Mouse (Mus musculus) 3134 (cell line): Measurements from ENCODE around the gene Igdcc3.
A peak's percentile ranks its signal among the peaks of the same experiment; 100 is the strongest.

Source experiments
- DNase-seq: peaks from one replicate; pipeline ENCODE4 v3.0.0-alpha.2; 2011; ENCODE audit warnings: low spot score; ENCODE audit not compliant: insufficient read length; ENCODE audit errors: extremely low read depth

The Igdcc3 gene

GRCm38 (mm10) chr9:65175234-65175938, 34.4 kb downstream of the Igdcc3 start:
- DNase-seq = no peak

- no peak for DNase-seq
These were observed 35.2 kb downstream of the Igdcc3 start for GRCm38 (mm10) chr9:65175939-65176871.

DNA sequence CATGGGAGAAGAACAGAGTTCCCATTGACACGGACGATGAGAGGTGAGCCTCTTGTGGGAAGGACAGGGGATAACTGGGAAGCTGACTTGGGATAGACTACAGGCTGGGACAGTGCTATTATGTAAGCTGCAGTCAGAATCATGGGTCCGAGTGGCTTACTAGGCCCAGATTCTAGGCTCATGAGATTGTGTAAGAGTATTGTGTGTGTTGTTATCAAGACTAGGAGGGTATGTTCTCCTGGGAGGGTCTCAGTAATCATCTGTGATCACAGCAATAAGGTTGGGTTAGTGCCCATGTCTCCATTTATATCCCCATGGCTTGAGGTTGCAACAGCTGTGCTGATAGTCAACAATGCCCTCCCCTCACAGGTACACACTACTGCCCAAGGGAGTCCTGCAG, 36.5 kb downstream of the Igdcc3 start:
- no peak for DNase-seq

- no peak for DNase-seq
These were observed 36.9 kb downstream of the Igdcc3 start for GRCm38 (mm10) chr9:65177912-65178311.

DNA sequence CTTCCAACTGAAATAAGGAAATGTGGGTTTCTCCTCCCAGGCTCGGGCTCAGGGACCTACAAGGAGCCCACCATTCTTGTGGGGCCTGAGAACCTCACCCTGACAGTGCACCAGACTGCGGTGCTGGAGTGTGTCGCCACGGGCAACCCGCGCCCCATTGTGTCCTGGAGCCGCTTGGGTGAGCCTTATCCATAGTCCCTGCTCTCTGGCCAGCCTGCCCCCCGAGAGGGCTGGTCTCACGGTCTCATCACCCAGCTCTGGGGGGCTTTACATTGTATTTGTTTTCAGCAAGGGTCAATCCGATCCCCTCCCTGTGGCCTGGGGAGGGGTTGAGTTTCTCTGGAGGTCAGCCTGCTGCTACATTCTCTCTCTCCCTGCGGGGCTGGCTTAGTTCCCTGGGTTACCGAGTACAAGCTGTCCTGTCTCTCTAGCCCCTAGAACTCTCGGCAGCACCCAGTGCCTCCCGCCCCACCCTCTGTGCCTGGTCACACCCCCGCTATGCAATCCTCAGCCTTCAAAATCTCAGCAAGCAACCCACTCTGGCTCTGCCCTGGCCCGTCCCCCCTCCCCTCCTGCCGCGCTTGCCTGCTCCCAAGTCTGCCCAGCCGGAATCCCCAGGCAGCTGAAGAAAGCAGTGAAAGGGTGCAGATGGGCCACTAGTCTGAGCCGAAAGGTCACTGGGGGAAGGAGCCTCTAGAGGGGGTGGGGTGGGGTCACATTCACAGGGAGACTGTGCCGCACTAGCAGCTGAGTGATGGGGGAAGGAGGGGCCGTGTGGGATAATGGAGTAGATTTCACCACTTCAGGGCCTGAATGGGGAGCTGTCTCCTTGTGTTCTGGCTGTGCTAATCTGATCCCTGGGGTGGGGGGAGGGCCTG, 37.6 kb downstream of the Igdcc3 start:
- no peak for DNase-seq

DNA sequence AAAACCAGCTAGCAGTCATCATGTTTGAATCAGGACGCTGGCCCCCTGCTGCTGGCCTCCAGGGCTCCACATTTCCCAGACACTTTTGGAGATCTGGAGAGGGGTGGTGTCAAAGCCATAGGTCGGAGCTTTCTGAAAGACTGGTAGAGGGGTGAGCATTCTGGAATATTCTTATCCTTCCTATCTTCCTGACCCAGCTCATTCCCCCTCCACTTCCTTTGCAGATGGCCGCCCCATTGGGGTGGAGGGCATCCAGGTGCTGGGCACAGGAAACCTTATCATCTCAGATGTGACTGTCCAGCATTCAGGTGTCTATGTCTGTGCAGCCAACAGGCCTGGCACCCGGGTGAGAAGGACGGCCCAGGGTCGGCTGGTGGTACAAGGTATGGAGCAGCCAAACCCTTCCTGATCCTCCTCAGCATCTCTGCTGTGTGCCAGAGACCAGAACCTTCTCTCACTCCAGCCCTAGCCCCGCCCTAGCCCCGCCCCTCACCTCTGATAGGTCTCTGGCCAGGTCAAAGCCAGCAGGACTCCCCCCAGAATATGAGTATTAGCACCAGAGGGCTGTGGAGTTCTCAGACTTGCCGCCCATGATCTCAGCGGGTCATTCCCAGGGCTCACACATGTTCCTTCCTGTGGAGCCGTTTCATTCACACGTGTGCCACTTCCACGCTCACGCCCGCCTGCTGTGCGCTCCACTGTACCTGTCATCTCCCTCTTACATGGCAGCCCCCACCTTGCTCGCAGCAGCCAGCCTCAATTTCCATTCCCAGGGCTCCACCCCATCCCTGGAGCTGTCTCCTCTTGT, 39.0 kb downstream of the Igdcc3 start:
- no peak for DNase-seq

- DNase-seq = no peak
These were observed 47.6 kb downstream of the Igdcc3 start for GRCm38 (mm10) chr9:65188599-65188998.

DNA sequence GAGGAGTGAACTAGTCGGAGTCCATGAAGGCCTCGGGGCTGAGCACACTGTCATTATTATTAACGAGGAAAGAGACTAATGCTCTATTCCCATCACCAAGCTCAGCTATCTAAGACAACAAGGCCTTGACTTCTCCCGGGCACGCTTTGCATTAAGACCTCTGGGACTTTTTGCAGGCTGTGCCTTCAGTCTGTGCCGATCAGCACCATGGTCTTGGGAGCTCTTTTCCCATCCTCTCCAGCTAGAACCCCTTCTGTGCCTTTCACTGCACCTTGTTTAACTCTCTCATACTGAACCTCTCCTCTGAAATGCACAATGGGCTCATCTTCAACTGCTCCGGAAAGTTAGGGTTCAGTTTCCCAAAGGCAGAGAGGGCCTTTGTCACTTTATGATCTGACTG, 49.3 kb downstream of the Igdcc3 start:
- no peak for DNase-seq

- no peak for DNase-seq
These were observed 50.4 kb downstream of the Igdcc3 start for GRCm38 (mm10) chr9:65191389-65191754.

DNA sequence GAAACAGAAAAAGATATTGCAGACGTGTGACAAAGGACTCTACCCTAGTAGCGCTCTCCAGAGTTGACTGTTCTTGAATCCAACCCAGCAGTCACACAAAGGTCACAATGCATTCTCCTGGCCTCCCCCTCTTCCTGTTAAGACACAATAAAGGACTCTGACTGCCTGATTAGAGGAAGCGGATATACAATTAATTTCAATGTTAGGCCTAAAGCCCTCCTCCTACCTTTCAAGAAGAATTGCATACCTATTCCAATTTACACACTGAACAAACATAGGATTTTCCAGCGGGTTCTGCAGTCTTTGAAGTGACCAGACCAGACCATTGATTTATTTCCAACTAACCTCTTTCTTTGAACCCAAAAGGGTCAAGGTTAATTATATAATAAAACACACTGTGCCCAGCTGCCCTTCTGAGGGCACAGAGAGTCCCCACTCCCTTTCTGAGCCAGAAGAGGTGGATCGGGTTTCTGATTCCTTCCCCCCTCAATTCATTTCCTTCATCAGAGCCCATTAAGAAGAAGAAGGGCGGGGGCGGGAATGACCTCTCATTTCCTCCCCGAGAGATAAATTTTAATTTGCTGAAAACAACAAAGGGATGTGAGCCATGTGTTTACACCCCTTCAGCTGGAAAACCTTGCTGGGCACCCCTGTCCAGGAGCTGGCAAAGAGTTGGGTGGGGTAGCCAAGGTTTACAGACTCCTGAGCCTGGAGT, 50.9 kb downstream of the Igdcc3 start:
- no peak for DNase-seq

GRCm38 (mm10) chr9:65193214-65193613, 52.2 kb downstream of the Igdcc3 start:
- DNase-seq = no peak

GRCm38 (mm10) chr9:65195053-65195452, 54.1 kb downstream of the Igdcc3 start, which contains the start of gene Parp16:
TSS of gene Parp16 (plus strand) at chr9:65195353.
- peak; percentile 44 for DNase-seq

GRCm38 (mm10) chr9:65195621-65195981, 54.6 kb downstream of the Igdcc3 start:
- peak; percentile 74 for DNase-seq

DNA sequence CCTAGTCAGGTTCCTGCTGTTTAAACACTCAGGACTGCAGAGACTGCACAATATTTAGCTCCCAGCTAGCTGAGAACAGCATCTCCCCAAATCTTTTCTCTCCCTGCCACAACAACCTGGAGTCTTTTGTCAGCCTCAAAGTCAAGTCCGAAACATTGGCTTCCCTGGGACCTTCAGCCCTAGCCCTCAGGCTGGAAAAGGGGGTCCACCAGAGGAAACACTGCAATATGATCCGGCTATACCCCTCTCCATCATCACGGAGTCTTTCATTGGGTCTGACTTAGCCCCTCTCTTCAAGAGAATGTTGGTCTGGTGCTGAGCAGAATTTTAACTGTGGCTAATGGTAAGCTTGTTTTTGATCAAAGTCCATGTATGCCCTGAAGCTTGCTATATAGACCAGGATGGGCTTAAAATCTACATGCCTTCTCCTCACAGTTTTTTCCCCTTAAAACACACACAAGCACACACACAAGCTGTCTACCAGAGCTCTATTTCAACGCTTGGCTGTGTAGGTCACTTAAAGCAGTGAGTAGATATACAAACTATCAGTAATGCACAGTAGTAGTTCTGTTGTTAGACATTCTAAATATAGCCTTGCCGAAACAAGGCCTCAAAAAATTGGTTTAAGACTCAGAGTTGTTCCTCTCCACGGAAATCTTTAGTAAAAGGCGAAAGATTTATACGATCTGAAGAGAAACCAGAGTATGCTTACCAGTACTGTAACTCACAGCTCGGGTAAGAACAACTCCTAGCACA, 55.2 kb downstream of the Igdcc3 start:
- peak; percentile 85 for DNase-seq

DNA sequence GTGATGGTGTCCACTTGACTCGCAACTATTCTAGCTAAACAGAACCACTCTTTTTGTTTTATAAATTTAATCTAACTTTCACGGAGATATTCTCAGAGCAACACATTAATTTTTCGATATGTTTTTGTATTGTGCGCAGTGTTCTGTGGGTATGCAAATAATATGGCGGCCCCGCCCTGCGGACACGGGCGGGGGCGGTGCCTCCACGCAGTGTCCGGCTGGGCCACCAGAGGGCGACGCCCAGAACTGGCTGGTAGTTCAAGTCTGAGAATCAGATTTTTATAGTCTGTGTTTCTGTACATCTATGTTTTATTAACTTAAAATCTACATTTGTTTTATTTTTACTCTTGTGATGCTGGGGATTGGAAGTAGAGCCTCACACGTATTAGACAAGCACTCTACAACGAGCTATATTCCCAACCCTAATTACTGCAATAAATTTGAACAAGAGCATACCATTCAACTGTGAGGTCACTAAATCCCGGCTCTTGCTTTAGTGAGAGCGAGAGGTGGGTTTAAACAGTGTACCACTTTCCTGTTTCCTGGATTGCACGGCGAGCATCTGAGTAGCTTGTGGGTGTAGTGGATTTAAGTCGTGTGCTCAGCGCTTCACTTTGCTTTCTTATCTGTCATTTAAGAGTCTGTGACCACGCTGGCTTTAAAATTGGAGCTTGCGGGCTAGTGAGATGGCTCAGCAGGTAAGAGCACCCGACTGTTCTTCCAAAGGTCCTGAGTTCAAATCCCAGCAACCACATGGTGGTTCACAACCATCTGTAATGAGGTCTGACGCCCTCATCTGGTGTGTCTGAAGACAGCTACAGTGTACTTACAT, 56.0 kb downstream of the Igdcc3 start:
- DNase-seq = peak; percentile 94

- DNase-seq = peak; percentile 71
These were observed 56.8 kb downstream of the Igdcc3 start for GRCm38 (mm10) chr9:65197826-65198225.

DNA sequence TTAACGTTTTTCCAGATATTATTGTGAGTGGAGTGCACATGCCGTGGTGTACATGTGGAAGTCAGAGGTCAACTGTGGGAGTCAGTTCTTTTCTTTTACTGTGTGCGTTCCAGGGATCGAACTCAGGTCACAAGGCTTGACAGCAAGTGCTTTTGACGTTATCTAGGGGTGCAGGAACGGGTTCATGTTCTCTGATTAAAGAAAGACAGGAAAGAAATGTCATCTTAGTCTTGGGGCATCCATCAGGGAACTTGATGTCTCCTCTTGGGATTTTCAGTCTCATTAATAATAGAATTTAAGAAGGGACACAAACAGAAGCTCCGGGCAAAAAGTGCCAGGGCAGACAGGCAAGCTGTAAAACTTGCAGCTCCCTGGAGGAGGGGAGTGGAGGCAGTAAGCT, 58.7 kb downstream of the Igdcc3 start:
- DNase-seq = no peak

- DNase-seq = peak; percentile 74
These were observed 59.6 kb downstream of the Igdcc3 start for GRCm38 (mm10) chr9:65200606-65201005.
